Mouse (Mus musculus): ENCODE measurements around the gene Serpina3n.
"Not testable (repeated sequence)": the region's sequence is repeated elsewhere in the genome, so short reads cannot be mapped to it uniquely, and the experiment has no call there.

Gene Serpina3n

DNA sequence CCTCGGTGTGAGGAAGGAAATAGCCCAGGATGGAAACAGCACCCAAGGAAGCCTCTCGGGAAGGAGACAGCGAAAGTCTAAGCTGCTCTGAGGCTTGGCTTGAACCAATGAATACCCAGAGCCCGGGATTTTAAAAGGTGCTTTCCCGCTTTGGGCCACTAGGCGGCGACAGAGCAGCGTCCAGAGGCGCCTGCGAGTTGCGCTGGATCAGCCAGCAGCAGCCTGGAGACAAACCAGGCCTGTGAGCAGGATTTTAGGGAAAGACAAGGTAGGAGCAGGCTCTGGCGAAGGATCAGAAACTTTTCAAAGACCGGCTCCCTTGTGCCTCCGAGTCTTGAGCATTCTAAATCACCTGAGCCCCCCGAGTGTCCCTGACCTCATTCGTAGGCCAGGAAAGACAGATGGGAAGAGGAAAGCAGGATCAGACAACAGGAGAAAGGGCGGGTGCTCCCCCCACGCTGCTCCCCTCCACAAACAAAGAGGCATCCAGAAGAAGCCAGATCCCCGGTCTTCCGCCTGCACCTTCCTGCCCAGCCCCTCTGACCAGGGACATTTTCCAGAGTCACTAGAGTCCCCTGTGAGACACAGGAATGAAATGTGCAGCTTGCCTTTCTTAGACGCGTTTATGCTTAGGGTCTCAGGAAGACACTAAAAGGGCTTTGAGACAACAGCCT, 33.7 kb downstream of the Serpina3n start:
- peak; percentile 93 for DNase-seq

DNA sequence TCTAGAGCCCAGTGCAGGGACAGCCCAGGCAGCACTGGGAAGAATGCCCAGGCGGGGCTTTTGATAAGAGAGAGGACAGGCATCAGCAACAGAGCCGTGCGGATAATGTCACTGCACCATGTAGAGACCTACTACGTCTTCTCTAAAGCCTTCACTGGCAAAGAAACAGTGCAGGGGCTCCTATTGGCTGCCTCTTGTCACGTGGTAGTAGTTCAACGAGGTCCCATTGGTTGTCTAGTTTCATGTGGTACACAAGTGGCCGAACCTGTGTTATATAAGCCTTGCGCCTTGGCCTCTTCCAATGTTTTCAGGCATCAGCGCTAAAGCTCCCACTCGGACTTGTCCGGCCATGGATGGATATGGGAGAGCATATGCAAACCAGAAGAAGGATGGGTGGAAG, 37.2 kb downstream of the Serpina3n start:
- DNase-seq: no peak

DNA sequence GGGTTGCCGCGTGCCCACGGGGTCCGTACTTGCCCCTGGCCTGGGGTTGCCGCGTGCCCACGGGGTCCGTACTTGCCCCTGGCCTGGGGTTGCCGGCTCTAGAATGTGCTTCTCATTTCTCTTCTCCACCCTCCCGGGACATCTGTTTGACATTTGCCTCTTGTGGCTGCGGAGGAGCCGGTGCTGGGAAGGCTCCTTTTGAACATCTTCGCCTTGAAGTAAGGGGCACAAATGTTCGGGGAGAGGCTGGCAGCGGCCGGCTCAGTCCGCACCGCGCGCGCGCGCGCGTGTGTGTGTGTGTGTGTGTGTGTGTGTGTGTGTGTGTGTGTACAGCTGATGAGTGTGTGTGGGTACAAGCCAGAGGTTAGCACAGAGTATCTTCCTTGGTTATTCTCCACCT, 40.5 kb downstream of the Serpina3n start:
- DNase-seq: not testable (repeated sequence)

DNA sequence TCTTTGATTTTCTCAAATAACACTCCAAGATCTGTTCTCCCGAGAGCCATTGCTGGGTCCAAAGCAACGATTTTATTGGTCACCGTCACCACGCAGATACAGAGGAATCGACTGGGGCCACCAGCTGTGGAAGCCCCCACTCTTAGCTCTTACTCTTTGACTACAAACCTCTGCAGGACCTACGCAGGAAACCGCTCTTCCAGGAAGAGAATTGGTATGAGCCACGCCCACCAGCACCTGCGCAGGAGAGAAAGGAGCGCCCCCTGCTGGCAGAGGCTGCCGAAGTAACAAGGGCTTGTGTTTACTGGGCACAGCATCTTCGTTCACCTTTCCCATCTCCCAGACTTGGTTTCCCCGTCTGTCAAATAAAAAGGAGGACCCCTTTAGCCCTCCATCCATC, 41.6 kb downstream of the Serpina3n start:
- peak; percentile 65 for DNase-seq

DNA sequence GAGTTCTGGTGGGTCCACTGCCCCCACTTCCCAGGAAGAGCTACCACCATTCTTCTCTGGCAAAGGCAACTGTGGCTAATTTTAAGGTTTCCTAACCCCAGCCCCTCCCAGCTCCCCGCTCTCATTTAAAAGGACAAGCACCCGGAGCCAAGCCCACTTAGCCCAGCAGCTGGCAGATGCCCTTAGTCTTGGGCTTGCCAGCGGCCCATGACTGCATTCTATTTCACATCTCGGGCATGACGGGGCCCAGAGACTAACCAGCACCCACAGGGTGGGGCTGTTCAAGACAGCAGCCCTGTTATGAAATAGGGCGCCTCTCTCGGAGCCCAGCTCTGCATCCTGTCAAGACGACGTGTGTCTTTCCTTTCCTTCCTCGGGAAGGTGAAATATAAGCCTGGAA, 43.7 kb downstream of the Serpina3n start:
- no peak for DNase-seq

DNA sequence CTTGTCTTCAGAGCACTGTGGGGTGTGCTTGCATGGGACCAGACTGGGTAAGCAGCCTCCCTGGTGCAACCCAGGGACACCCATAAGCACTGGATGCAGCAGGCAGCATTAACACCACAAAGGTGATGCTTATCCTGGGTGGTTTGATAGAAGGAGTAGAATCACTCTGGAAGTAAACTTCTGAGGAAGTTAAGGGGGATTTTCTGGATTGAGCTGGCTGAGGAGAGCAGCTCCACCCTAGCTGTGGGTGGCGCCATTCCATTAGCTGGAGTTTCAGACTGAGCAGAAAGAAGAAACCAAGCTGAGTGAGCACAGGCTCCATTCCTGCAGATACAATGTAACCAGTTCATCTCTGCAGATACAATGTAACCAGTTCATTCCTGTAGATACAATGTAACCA, 46.5 kb downstream of the Serpina3n start:
- no peak for DNase-seq

DNA sequence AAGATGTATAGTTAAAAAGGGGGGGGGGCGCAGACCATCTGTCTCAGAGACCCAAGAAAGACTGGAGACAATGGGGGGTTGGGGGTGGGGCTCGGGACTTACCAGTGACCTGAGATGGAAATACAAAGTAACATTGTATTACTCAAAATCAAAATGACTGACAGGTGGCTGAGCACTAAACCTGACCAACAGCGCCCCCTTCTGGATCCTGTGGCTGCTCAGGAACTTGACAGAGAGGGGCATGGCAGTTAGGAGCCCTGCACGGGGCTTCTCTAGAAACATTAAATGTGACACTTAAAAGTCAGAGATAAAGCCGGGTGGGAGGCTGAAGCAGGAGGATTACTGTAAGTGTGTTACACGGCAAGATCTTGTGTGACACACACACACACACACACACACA, 52.8 kb downstream of the Serpina3n start:
- DNase-seq: no peak

DNA sequence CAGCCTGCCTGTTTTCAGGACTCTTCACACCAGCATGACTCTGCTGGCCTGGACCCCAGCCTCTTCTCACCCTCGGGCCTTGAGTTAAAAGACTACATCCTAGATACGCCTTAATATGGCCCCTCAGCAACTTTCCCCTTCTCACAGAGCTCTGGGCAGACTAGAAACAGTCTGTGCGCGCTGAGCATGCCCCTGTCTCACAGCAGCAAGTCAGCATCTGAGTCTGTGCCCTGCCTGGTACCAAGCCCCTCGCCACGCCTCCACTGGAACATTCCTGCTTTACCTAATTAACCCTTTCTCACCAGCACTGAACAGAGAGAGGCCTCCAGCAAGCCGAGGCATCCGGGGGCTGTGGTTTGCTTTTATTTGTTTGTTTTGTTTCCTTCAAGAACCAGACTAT, 54.8 kb downstream of the Serpina3n start:
- no peak for DNase-seq

Data from right cerebral cortex, postnatal 4 days (tissue).